Mouse (Mus musculus) hindbrain, embryonic 15.5 days (tissue): ENCODE measurements at regions not wholly inside any gene's neighbourhood (a gene's known extent, or its start where the extent isn't known, plus 50 kb on each side); places are given as distances from the start of the nearest gene placed in this dataset.

ENCODE experiments used
- ATAC-seq: fragments of 200-750 bp; cut with Nextera tagmentation; 2 replicates; pipeline ENCODE4 v1.8.0; 2017; ENCODE audit warnings: low read depth, moderate number of reproducible peaks, moderate TSS enrichment; ENCODE audit not compliant: low FRiP score
- H3K27ac ChIP-seq: fragments of 300-500 bp; sonication (generic); replicated peaks from 2 replicates; pipeline ENCODE4 v1.5.1; 2015; ENCODE audit warnings: mild to moderate bottlenecking, inconsistent platforms
- H3K27me3 ChIP-seq: fragments of 300-500 bp; sonication (generic); 2 replicates; pipeline ENCODE4 v1.6.1; 2015; ENCODE audit warnings: control low read depth, inconsistent platforms
- H3K36me3 ChIP-seq: fragments of 300-500 bp; sonication (generic); 2 replicates; pipeline ENCODE4 v1.6.1; 2015; ENCODE audit warnings: control low read depth, inconsistent platforms
- H3K4me1 ChIP-seq: fragments of 300-500 bp; sonication (generic); replicated peaks from 2 replicates; pipeline ENCODE4 v1.6.1; 2015; ENCODE audit warnings: control low read depth, inconsistent platforms
- H3K4me2 ChIP-seq: fragments of 300-500 bp; sonication (generic); 2 replicates; pipeline ENCODE4 v1.6.1; 2015; ENCODE audit warnings: moderate library complexity, mild to moderate bottlenecking, inconsistent platforms
- H3K4me3 ChIP-seq: fragments of 300-500 bp; sonication (generic); 2 replicates; pipeline ENCODE4 v1.5.1; 2015; ENCODE audit warnings: mild to moderate bottlenecking, inconsistent platforms
- H3K9ac ChIP-seq: fragments of 300-500 bp; sonication (generic); 2 replicates; pipeline ENCODE4 v1.6.1; 2015; ENCODE audit warnings: inconsistent platforms
- H3K9me3 ChIP-seq: fragments of 300-500 bp; sonication (generic); 2 replicates; pipeline ENCODE4 v1.6.1; 2016; ENCODE audit warnings: control low read depth, inconsistent platforms
- WGBS: fragments of 180-500 bp; shearing (Covaris S2); methylation state at CpG from one replicate; pipeline ENCODE4 v1.1.7; 2015; 5-methylcytosine and 5-hydroxymethylcytosine counted together

DNA sequence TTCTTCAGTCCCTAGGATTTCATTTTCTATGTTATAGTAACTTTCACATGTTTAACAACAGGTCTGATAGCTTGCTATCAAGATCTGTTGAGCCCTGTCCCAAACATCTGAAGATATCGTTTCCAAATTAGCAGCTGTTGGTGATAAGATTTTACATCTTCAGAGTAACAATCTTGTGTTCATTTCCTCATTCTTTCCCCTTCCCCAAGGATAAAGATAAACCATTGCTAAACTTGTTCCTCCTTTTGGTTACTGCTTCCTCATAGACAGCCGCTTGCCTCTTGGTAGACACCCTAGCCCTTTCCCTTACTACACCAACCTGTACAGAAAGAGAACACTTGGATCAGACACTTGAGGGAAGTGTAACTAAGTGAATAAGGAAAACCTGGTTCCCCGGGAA is 58.6 kb downstream of the Kcnrg start:
- ATAC-seq, result no peak
- Histone ChIP-seq H3K4me2 (no peak overlapping the region), H3K9ac (no peak overlapping the region), H3K4me3 (no peak overlapping the region), H3K27ac (no peak overlapping the region), H3K4me1 (no peaks in the 10 kb centered on the region), H3K36me3 (no peaks in the 10 kb centered on the region), H3K27me3 (no peaks in the 10 kb centered on the region), H3K9me3 (no peaks in the 10 kb centered on the region)
- WGBS, result 88% methylated on average over 3 of the region's 3 CpGs

DNA sequence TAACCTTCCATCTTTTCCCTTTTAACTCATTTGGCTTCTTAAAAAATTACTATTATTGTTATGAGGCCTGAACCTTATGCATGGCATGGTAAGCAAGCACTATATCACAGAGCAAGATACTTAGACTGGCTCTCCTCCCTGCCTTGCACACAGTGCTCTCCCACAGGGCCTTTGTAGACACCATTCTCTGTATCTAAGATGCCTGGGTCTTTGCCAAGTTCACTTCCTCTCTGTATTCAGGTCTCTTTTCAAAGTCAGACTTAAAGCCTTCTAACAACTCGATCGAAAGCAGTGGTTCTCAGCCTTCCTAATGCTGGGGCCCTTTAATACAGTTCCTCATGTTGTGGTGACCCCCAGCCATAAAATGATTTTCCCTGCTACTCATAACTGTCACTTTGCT is 65.9 kb downstream of the Kcnrg start:
- H3K27ac ChIP-seq, result no peak overlapping the region
- ATAC-seq, result 0 out of 2 replicates have a peak, but pooled peaks have one; percentile 45
- 0 out of 2 replicates have a peak, but pooled peaks cover 3% of the 10 kb centered on the region for H3K4me1 ChIP-seq
- no peaks in the 10 kb centered on the region for H3K36me3 ChIP-seq
- no peaks in the 10 kb centered on the region for H3K9me3 ChIP-seq
- no peak overlapping the region for H3K4me3 ChIP-seq
- 42% methylated on average over 2 of the region's 2 CpGs for WGBS
- H3K27me3 ChIP-seq, result no peaks in the 10 kb centered on the region
- no peak overlapping the region for H3K9ac ChIP-seq
- H3K4me2 ChIP-seq, result no peak overlapping the region

DNA sequence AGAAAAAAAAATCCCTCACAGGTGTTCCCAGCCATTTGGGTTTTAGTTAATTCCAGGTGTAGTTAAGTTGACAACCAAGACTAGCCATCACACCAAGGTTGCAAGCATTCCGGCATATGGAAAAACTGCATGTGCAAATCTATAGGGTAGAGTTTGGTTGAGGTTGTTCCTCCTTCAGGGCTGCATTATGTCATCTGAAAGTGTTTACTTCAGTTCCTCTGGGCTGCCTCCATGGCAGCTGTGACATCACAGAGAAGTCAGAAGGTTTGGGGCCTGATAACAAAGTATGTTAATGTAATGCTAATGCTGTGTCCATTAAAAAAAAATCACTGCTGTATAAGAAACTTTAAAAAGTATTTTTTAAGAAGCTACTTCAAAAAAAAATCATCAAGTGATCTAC is 70.8 kb downstream of the Kcnrg start:
- no peak for ATAC-seq
- 88% methylated on average over 1 of the region's 1 CpGs for WGBS
- peaks cover 15% of the 10 kb centered on the region for H3K4me1 ChIP-seq

DNA sequence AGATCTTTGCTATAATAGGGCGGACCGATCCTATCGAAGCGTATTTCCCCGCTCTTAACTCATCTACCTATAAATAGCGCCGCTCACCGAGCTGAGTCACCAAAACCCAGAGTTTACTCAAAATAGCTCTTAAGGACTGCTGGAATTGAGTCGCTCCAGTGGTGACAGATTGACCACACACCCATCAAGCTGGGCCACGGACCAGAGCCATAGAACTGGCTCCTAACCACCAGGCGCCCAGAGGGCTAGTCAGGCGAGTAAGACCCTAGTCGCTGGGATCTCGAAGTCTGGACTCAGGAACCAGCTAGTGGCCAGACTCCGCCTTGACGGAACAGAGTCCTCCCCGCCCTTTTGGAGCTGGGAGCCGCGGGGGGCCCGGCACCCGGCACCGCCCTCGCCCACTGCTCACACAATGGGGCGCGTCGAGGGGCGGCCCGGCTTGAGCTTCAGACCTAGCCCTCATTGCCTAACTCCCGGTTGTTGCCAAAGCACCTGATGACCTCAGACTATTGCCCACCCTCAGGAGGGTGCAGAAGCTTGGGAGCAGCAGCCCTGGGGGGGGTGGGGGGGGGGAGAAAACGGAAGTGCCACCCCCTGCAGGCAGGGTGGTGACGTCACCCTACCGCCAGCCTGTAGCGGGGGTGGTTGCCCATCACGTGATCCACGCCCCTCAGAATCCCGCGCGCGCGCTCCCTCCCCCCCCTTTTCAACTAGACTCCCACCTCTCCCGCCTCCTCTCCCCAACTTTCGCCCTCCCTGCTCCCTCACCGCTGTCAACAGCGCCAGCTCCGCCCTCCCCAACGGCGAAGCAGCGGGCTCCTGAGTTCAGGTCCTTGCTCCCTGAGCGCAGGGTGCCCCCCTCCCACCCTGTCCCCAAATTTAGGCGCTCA is 73.8 kb downstream of the Kcnrg start:
- Histone ChIP-seq H3K27me3 (peaks cover 26% of the 10 kb centered on the region), H3K4me2 (peak overlapping the region; percentile 99), H3K36me3 (no peaks in the 10 kb centered on the region), H3K9me3 (no peaks in the 10 kb centered on the region), H3K4me3 (peak overlapping the region; percentile 93), H3K9ac (peak overlapping the region; percentile 73), H3K27ac (peak overlapping the region; percentile 90), H3K4me1 (peaks cover 27% of the 10 kb centered on the region)
- WGBS, result under 1% methylated on average over 50 of the region's 50 CpGs
- peak; percentile 85 for ATAC-seq

More for the DNA sequence above, 70.8 kb downstream of the Kcnrg start:
- no peak overlapping the region for H3K4me3 ChIP-seq
- H3K9ac ChIP-seq, result no peak overlapping the region
- no peaks in the 10 kb centered on the region for H3K9me3 ChIP-seq
- H3K4me2 ChIP-seq, result no peak overlapping the region
- H3K27ac ChIP-seq, result no peak overlapping the region
- H3K27me3 ChIP-seq, result peaks cover 6% of the 10 kb centered on the region
- no peaks in the 10 kb centered on the region for H3K36me3 ChIP-seq

DNA sequence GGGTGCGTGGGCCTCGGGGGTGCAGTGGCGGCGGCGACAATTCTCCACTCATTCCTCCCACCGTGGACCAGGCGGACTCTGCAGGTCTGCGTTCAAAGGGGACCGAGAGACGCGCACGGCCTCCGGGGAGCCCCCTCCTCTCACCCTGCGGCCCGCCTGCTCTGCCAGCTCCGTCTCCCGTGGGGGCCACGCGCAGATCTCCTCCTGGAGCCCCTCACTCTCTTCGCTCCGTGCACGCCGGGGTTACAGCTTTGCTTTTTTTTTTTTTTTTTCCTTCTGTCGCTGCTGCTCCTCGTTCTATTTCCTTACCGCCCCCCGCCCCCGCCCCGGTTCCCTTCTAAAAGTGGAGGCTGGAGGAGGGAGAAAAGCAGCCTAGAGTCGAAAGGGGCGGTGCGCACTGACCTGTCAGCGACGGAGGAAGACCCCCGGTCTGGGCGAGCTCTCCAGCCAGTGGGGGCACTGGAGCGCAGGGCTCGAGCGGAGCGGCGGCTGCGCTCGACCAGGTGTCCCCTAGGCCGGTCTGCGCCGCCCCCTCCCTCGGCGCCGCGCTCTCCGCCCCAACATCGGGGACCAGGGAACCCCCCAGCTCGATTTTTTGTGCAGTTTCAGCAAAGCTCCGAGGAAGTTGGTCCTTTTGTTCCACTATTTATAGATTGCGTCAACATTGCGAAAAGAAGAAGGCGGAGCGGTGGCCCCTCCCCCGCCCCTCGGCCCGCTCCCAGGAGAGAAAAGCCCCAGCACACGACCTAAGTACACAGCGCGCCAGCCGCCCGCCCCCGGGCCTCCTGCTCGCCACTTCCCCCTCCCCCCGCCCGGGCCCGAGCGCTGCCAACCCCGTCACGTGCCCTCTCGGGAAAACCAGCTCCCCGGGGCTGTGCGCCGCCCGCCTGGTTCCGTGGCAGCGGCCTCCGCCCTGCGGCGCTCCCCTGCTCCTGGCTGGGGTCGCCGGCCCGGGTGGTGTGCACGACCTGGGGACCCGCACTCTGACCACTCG is 74.7 kb downstream of the Kcnrg start:
- ATAC-seq, result peak; percentile 67
- Histone ChIP-seq H3K27me3 (peaks cover 26% of the 10 kb centered on the region), H3K9ac (peak overlapping the region; percentile 73), H3K36me3 (no peaks in the 10 kb centered on the region), H3K4me2 (peak overlapping the region; percentile 99), H3K9me3 (no peaks in the 10 kb centered on the region), H3K4me1 (peaks cover 30% of the 10 kb centered on the region), H3K4me3 (peak overlapping the region; percentile 93), H3K27ac (peak overlapping the region; percentile 90)
- 1% methylated on average over 84 of the region's 90 CpGs for WGBS

DNA sequence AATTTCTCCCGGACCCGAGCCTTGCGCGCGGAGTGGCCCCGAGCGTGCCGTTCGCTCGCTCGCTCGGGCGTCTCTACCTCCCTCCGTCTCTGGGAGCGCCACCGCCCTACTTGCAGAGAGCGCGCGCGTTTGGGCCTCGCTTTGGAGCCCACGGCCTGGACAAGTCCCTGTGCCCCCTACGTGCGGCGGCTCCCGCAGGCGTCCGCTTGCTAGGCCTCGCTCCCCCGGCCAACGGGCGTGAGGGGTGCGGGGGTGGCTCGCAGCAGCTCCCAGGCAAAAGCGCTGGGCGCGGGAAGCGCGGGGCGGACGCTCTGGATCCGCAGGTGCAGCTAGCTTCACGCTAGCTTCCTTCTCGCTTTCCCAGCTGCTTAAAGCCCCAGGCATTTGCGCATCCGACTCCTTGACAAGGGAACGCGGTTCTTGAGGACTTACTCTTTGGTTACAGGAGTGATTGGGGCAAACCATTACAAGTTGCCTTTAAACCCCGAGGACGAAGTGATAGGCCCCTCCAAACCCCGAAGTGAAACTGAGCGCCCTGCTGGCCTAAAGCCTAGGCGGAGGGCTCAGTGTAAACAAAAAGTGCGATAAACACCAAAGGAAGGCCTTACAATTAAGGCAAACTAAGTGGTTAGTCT is 75.6 kb downstream of the Kcnrg start:
- WGBS, result under 1% methylated on average over 54 of the region's 54 CpGs

DNA sequence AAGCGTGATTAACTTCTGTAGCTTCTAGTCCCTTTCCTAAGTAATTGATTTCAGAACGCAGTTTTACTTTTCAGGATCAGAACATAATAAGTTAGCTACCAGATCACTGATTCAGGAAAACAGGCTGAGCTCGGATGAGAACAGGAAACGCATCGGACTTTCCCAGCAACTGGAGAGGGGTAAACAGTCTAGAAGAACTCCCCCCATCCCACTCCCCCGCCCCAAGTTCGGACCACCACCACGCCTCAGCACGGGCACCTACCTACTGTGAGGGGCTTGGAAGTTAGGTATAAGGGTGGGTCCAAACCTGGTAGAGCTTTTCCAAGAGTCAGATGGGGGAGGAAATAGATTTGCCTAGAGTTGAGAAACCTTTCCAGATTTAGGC is 76.1 kb downstream of the Kcnrg start:
- WGBS, result 12% methylated on average over 9 of the region's 9 CpGs
- peak overlapping the region; percentile 99 for H3K4me2 ChIP-seq
- 0 out of 2 replicates have a peak overlapping the region, but pooled peaks have one; percentile 73 for H3K9ac ChIP-seq

More for the DNA sequence above, 75.6 kb downstream of the Kcnrg start:
- no peaks in the 10 kb centered on the region for H3K9me3 ChIP-seq
- peak overlapping the region; percentile 90 for H3K27ac ChIP-seq
- peaks cover 30% of the 10 kb centered on the region for H3K4me1 ChIP-seq
- ATAC-seq, result peak; percentile 52; the same call in 1 of the 2 replicates
- H3K4me3 ChIP-seq, result peak overlapping the region; percentile 93
- H3K4me2 ChIP-seq, result peak overlapping the region; percentile 99
- H3K27me3 ChIP-seq, result peaks cover 26% of the 10 kb centered on the region
- H3K36me3 ChIP-seq, result no peaks in the 10 kb centered on the region
- peak overlapping the region; percentile 73 for H3K9ac ChIP-seq

DNA sequence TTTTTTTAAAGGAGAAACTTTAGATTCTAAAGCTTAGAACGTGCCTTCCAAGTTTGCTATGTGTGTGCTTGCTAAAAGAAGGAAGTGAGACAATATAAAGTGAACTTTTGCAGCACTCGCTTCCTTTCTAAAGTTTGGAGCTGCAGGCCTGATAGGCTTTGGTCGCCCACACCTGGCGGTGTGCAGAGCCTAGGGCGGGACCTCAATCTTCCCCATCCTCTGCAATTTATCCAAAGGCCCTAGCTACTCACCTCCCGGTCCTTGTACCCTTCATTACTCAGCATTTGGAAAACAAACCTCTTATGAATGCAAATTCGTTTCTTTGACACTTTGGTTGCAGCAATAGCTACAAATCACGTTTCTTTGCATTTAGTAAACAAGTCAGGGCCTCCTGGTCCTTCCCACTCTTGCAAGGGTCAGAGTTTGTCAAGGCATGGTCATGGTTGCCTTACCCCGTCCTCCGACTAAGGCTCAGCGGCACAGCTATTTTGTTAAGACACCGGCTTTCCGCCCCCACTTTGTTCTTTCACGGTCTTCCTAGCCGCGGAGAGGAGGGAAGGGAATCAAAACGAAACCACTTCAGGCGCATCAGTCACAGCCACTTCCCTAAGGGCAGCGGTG is 76.6 kb downstream of the Kcnrg start:
- H3K27ac ChIP-seq, result no peak overlapping the region
- peak overlapping the region; percentile 6; the same call in 1 of the 2 replicates for H3K4me3 ChIP-seq
- H3K4me1 ChIP-seq, result peaks cover 30% of the 10 kb centered on the region
- H3K27me3 ChIP-seq, result peaks cover 29% of the 10 kb centered on the region
- H3K36me3 ChIP-seq, result no peaks in the 10 kb centered on the region
- ATAC-seq, result no peak
- no peaks in the 10 kb centered on the region for H3K9me3 ChIP-seq
- H3K9ac ChIP-seq, result no peak overlapping the region
- WGBS, result 12% methylated on average over 19 of the region's 19 CpGs
- peak overlapping the region; percentile 99 for H3K4me2 ChIP-seq

More for the DNA sequence above, 76.1 kb downstream of the Kcnrg start:
- Histone ChIP-seq H3K27ac (peak overlapping the region; percentile 90; the same call in 1 of the 2 replicates), H3K36me3 (no peaks in the 10 kb centered on the region), H3K9me3 (no peaks in the 10 kb centered on the region), H3K27me3 (peaks cover 26% of the 10 kb centered on the region), H3K4me1 (peaks cover 30% of the 10 kb centered on the region), H3K4me3 (peak overlapping the region; percentile 93)
- no peak for ATAC-seq

DNA sequence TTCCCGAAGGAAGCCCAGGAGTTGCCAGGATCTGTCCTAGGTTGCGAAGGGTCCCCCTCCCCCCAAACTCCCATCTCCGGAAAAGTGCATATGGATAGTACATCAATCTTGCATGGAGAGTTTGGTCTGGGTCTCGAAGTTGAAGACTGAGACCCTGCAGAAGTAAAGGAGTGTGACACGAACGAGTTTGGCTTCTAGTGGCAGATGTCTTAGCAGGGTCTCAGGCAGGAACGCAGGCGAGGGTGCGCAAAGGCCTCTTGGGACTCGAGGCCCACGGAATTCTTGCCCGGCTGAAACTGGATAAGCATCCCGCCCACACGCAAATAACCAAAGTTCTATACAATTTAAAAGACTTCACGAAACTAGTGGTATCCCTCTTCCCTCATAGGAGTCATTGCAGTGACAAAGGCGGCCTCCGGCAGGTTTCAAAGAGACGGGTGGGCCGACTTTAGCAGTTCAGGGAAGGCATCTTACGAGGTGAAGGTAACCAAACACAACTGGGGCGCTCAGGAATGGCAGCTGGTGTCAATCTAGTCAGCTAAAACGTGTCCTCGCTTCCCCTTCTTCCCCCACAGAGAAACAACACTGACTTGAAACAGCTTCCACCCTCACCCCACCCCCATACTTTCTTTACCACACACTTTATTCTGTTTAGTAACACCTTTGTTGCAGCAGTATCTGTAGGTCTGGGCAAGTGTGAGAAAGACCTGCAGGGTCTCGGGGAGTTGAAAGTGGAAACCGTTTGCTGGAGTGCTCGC is 77.4 kb downstream of the Kcnrg start:
- Histone ChIP-seq H3K4me3 (peak overlapping the region; percentile 6; the same call in 1 of the 2 replicates), H3K27ac (no peak overlapping the region)

DNA sequence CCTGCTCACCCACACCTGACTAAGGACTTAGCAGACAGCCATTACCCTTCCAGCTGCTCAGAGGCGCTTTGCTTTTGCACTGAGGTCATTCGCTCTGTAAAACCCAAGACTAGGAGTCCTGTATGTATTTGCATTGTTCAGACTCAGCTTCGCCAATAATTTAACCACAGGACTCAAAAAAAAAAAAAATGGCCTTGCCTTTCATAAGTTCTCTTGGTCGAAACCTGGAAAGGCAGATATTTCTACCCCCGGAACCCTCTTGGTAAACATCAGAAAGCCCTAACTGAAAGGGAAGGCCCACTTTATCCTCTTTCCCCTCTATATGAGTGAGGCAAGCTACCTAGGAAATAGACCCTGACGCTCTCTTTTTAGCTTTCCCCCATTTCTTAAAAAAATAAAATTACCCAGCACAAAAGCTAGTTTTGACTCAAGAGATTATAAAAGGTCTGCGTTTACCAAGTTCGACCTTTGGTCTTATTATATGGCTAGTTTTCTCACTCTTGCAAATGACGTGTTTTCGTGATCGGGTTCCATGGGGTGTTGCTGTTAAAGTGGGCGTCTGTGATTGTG is 78.1 kb downstream of the Kcnrg start:
- H3K4me1 ChIP-seq, result peaks cover 35% of the 10 kb centered on the region
- no peaks in the 10 kb centered on the region for H3K36me3 ChIP-seq
- H3K27ac ChIP-seq, result no peak overlapping the region
- 20% methylated on average over 12 of the region's 12 CpGs for WGBS
- no peak for ATAC-seq
- H3K9me3 ChIP-seq, result no peaks in the 10 kb centered on the region
- no peak overlapping the region for H3K9ac ChIP-seq
- H3K4me3 ChIP-seq, result no peak overlapping the region
- H3K4me2 ChIP-seq, result no peak overlapping the region
- peaks cover 36% of the 10 kb centered on the region for H3K27me3 ChIP-seq

More for the DNA sequence above, 77.4 kb downstream of the Kcnrg start:
- no peak overlapping the region for H3K9ac ChIP-seq
- no peaks in the 10 kb centered on the region for H3K9me3 ChIP-seq
- peaks cover 30% of the 10 kb centered on the region for H3K27me3 ChIP-seq
- peak overlapping the region; percentile 99 for H3K4me2 ChIP-seq
- peaks cover 36% of the 10 kb centered on the region for H3K4me1 ChIP-seq
- no peak for ATAC-seq
- 11% methylated on average over 26 of the region's 26 CpGs for WGBS
- H3K36me3 ChIP-seq, result no peaks in the 10 kb centered on the region
